Mouse (Mus musculus) liver, adult 2 months (tissue): ENCODE results near the gene Trnau1ap.

Source experiments
- CTCF ChIP-seq: fragments of 200-500 bp; IDR thresholded peaks from 2 replicates; pipeline ENCODE4 v1.5.1; 2011; ENCODE audit warnings: low read depth, low read length, control low read depth
- POLR2A ChIP-seq: fragments of 200-500 bp; IDR thresholded peaks from 2 replicates; pipeline ENCODE4 v1.6.1; 2011; ENCODE audit warnings: low read length, control low read depth; ENCODE audit not compliant: insufficient read depth; ENCODE audit errors: extremely low read depth

GRCm38 (mm10) chr4:132302939-132303479, 26.3 kb downstream of the Trnau1ap start, which contains the start of gene Rab42:
- TF ChIP-seq CTCF (no peak), POLR2A (no peak)
